Comparison of ENCODE assay signal across 9 mouse cellular contexts in genomic region chr10:80342305-80342748, GRCm38 (mm10). TPM values are rescaled to one million over a fixed set of nuclear protein-coding genes. Genes with fewer than 3 reads are reported as not detected.
DNase-seq lines count a peak whose midpoint lies in the region; ATAC-seq and TF ChIP-seq lines count a peak whose summit lies in the region.
"Had no signal": no experiment of that assay in that cellular context is flagged by ENCODE, and none has a peak within 500 bp of the region (broad histone marks: within the 10 kb centered on the region; RNA-seq: fewer than 3 reads in every experiment).

No protein-coding gene starts in this region.

- ATAC-seq in forebrain, embryonic 11.5 days (replicated peaks; ENCODE audit: low FRiP score) = no peak; the same call in 1 of the 2 replicates
- no peak for ATAC-seq in intestine, postnatal 0 days
- ATAC-seq in neural tube, embryonic 13.5 days (ENCODE audit: low read depth) = peak; percentile 29

- H3K9ac ChIP-seq in forebrain, embryonic 11.5 days (ENCODE audit: low read length) = no peak overlapping the region
- H3K9ac ChIP-seq in intestine, postnatal 0 days (ENCODE audit: low read depth, low read length) = 0 out of 2 replicates have a peak overlapping the region, but pooled peaks have one; percentile 23
- H3K9ac ChIP-seq in neural tube, embryonic 13.5 days = peak overlapping the region; percentile 43; the same call in 1 of the 2 replicates

- no peak for TF ChIP-seq CTCF in layer of hippocampus, adult 2 months (conservative IDR thresholded peaks at IDR 0.05)
- TF ChIP-seq CTCF in intestine, postnatal 0 days (IDR thresholded peaks at IDR 0.05; ENCODE audit: low read depth) = no peak

- no peaks in the 10 kb centered on the region for H3K36me3 ChIP-seq in forebrain, embryonic 11.5 days (ENCODE audit: control insufficient read depth, insufficient read depth, low read length)
- peaks cover 3% of the 10 kb centered on the region; the same call in 1 of the 2 replicates for H3K36me3 ChIP-seq in intestine, postnatal 0 days (ENCODE audit: control insufficient read depth, insufficient read depth)
- H3K36me3 ChIP-seq in neural tube, embryonic 13.5 days = no peaks in the 10 kb centered on the region

- DNase-seq in layer of hippocampus, adult 2 months (ENCODE audit: low spot score in 2 of 2) = no peak
- no peak for DNase-seq in layer of hippocampus, adult 11-12 months (ENCODE audit: low spot score)
- DNase-seq in forebrain, embryonic 11.5 days (ENCODE audit: low spot score) = peak; percentile 58
- no peak for DNase-seq in MN1 (ENCODE audit: low spot score)
- no peak for DNase-seq in cerebellum, adult 8-10 months
- no peak for DNase-seq in frontal cortex, adult 2 months (ENCODE audit: extremely low spot score in 1 of 2, low spot score in 1 of 2)

- H3K4me1 ChIP-seq in forebrain, embryonic 11.5 days (replicated peaks; ENCODE audit: control insufficient read depth, insufficient read depth, low read length) = peaks cover 11% of the 10 kb centered on the region
- H3K4me1 ChIP-seq in intestine, postnatal 0 days (replicated peaks; ENCODE audit: control insufficient read depth, insufficient read depth, low read length) = peaks cover 20% of the 10 kb centered on the region
- H3K4me1 ChIP-seq in neural tube, embryonic 13.5 days (replicated peaks) = peaks cover 33% of the 10 kb centered on the region

- H3K9me3 ChIP-seq in forebrain, embryonic 11.5 days (ENCODE audit: control insufficient read depth, low read length) = no peaks in the 10 kb centered on the region
- H3K9me3 ChIP-seq in intestine, postnatal 0 days (ENCODE audit: control insufficient read depth) = no peaks in the 10 kb centered on the region
- H3K9me3 ChIP-seq in neural tube, embryonic 13.5 days = no peaks in the 10 kb centered on the region

- peak overlapping the region; percentile 48 for H3K4me2 ChIP-seq in forebrain, embryonic 11.5 days (ENCODE audit: low read depth, low read length, severe bottlenecking)
- H3K4me2 ChIP-seq in intestine, postnatal 0 days (replicated peaks; ENCODE audit: low read depth) = peak overlapping the region; percentile 61
- H3K4me2 ChIP-seq in neural tube, embryonic 13.5 days = peak overlapping the region; percentile 52

- peak overlapping the region; percentile 44; the same call in 1 of the 2 replicates for H3K4me3 ChIP-seq in layer of hippocampus, adult 2 months
- peak overlapping the region; percentile 30 for H3K4me3 ChIP-seq in forebrain, embryonic 11.5 days (ENCODE audit: low read depth, low read length)
- peak overlapping the region; percentile 27 for H3K4me3 ChIP-seq in intestine, postnatal 0 days (ENCODE audit: low read depth, low read length)
- peak overlapping the region; percentile 30 for H3K4me3 ChIP-seq in neural tube, embryonic 13.5 days

- 2% methylated on average over 26 of the region's 26 CpGs for WGBS in forebrain, embryonic 11.5 days
- 4% methylated on average over 26 of the region's 26 CpGs for WGBS in intestine, postnatal 0 days
- whole genome bisulfite sequencing in neural tube, embryonic 13.5 days = 2% methylated on average over 26 of the region's 26 CpGs

- no peak overlapping the region for H3K27ac ChIP-seq in layer of hippocampus, adult 2 months
- no peak overlapping the region for H3K27ac ChIP-seq in forebrain, embryonic 11.5 days (ENCODE audit: low read depth, low read length)
- H3K27ac ChIP-seq in intestine, postnatal 0 days (ENCODE audit: low read depth, low read length) = no peak overlapping the region
- H3K27ac ChIP-seq in neural tube, embryonic 13.5 days (replicated peaks) = no peak overlapping the region

- peaks cover 72% of the 10 kb centered on the region for H3K27me3 ChIP-seq in forebrain, embryonic 11.5 days (ENCODE audit: control insufficient read depth, insufficient read depth, low read length)
- H3K27me3 ChIP-seq in intestine, postnatal 0 days (replicated peaks; ENCODE audit: control insufficient read depth, insufficient read depth, low read length) = peaks cover 19% of the 10 kb centered on the region
- peaks cover 84% of the 10 kb centered on the region for H3K27me3 ChIP-seq in neural tube, embryonic 13.5 days
- H3K27me3 ChIP-seq: Patski had no signal

RNA-seq across cellular contexts. Expression of gene Adamtsl5, which starts 5.9 kb away (rescaled TPM):
- total RNA-seq in layer of hippocampus, adult 2 months (2021) = 1 to 10 TPM; 4.7 to 7.2 TPM
- polyA plus RNA-seq in forebrain, embryonic 11.5 days (2014; fragmentation: Nextera tagmentation; extraction: Ambion mirVana) = 0.51 and 0.76 TPM in 2 replicates
- polyA plus RNA-seq in intestine, postnatal 0 days (2015; fragmentation: Nextera tagmentation; extraction: Ambion mirVana) = 46.7 and 50.4 TPM in 2 replicates
- 1.6 and 1.8 TPM in 2 replicates for polyA plus RNA-seq in neural tube, embryonic 13.5 days (2015; fragmentation: Nextera tagmentation; extraction: Ambion mirVana)
- 5.6 and 7.3 TPM in 2 replicates for polyA plus RNA-seq in frontal cortex, adult 2 months (2012; rRNA removed)

RNA-seq across cellular contexts. Expression of gene Reep6, which starts 12.6 kb away (rescaled TPM):
- total RNA-seq in layer of hippocampus, adult 2 months (2021) = 10 to 100 TPM in 1 of 2 experiments, 1 to 10 TPM in 1; 9.6 to 11.0 TPM
- 7.0 and 8.0 TPM in 2 replicates for polyA plus RNA-seq in forebrain, embryonic 11.5 days (2014; fragmentation: Nextera tagmentation; extraction: Ambion mirVana)
- polyA plus RNA-seq in intestine, postnatal 0 days (2015; fragmentation: Nextera tagmentation; extraction: Ambion mirVana) = 261 and 282 TPM in 2 replicates
- 3.3 and 4.5 TPM in 2 replicates for polyA plus RNA-seq in neural tube, embryonic 13.5 days (2015; fragmentation: Nextera tagmentation; extraction: Ambion mirVana)
- polyA plus RNA-seq in frontal cortex, adult 2 months (2012; rRNA removed) = 4.9 and 6.0 TPM in 2 replicates

RNA-seq across cellular contexts. Expression of gene Pcsk4, which starts 13.0 kb away (rescaled TPM):
- total RNA-seq in layer of hippocampus, adult 2 months (2021) = 1 to 10 TPM; 2.8 to 3.2 TPM
- polyA plus RNA-seq in forebrain, embryonic 11.5 days (2014; fragmentation: Nextera tagmentation; extraction: Ambion mirVana) = 3.8 and 4.5 TPM in 2 replicates
- 13.1 and 18.8 TPM in 2 replicates for polyA plus RNA-seq in intestine, postnatal 0 days (2015; fragmentation: Nextera tagmentation; extraction: Ambion mirVana)
- polyA plus RNA-seq in neural tube, embryonic 13.5 days (2015; fragmentation: Nextera tagmentation; extraction: Ambion mirVana) = 2.9 and 3.6 TPM in 2 replicates
- 9.4 TPM in 2 replicates for polyA plus RNA-seq in frontal cortex, adult 2 months (2012; rRNA removed)

RNA-seq across cellular contexts. Expression of gene Plk5, which starts 13.9 kb away (rescaled TPM):
- total RNA-seq in layer of hippocampus, adult 2 months (2021) = 10 to 100 TPM; 33.4 to 36.6 TPM
- polyA plus RNA-seq in forebrain, embryonic 11.5 days (2014; fragmentation: Nextera tagmentation; extraction: Ambion mirVana) = 0.36 and 0.87 TPM in 2 replicates
- 0.09 and 0.20 TPM in 2 replicates for polyA plus RNA-seq in intestine, postnatal 0 days (2015; fragmentation: Nextera tagmentation; extraction: Ambion mirVana)
- 1.0 and 1.5 TPM in 2 replicates for polyA plus RNA-seq in neural tube, embryonic 13.5 days (2015; fragmentation: Nextera tagmentation; extraction: Ambion mirVana)
- polyA plus RNA-seq in frontal cortex, adult 2 months (2012; rRNA removed) = 24.9 and 33.3 TPM in 2 replicates

RNA-seq across cellular contexts. Expression of gene 2310011J03Rik, which starts 22.0 kb away (rescaled TPM):
- total RNA-seq in layer of hippocampus, adult 2 months (2021) = 10 to 100 TPM; 23.5 to 25.7 TPM
- 39.7 and 45.2 TPM in 2 replicates for polyA plus RNA-seq in forebrain, embryonic 11.5 days (2014; fragmentation: Nextera tagmentation; extraction: Ambion mirVana)
- 85.2 and 87.6 TPM in 2 replicates for polyA plus RNA-seq in intestine, postnatal 0 days (2015; fragmentation: Nextera tagmentation; extraction: Ambion mirVana)
- polyA plus RNA-seq in neural tube, embryonic 13.5 days (2015; fragmentation: Nextera tagmentation; extraction: Ambion mirVana) = 27.9 and 30.7 TPM in 2 replicates
- polyA plus RNA-seq in frontal cortex, adult 2 months (2012; rRNA removed) = 41.6 and 44.3 TPM in 2 replicates

Comparison
In these comparisons a context has a peak if more than half of its experiments do, and no peak if none do; other contexts are left out.
1. RNA of gene Reep6, which starts 12.6 kb away (polyA plus RNA-seq): 261 to 282 TPM in intestine, postnatal 0 days; 7.0 to 8.0 TPM in forebrain, embryonic 11.5 days, 4.9 to 6.0 TPM in frontal cortex, adult 2 months and 3.3 to 4.5 TPM in neural tube, embryonic 13.5 days; every median in the first group is over 10 times any median in the second.
2. Peak in every context shown above with its lines, with median percentiles within 50 percentile points of each other: H3K4me3 ChIP-seq and H3K4me2 ChIP-seq.